Mouse (Mus musculus) MEL-GATA-1-ER (cell line): ENCODE measurements around the gene Eya2.

Experiments
- DNase-seq: peaks from one replicate; pipeline ENCODE4 v3.0.0-alpha.2; 2012; ENCODE audit warnings: low read depth; ENCODE audit errors: extremely low read depth

Eya2 gene

DNA sequence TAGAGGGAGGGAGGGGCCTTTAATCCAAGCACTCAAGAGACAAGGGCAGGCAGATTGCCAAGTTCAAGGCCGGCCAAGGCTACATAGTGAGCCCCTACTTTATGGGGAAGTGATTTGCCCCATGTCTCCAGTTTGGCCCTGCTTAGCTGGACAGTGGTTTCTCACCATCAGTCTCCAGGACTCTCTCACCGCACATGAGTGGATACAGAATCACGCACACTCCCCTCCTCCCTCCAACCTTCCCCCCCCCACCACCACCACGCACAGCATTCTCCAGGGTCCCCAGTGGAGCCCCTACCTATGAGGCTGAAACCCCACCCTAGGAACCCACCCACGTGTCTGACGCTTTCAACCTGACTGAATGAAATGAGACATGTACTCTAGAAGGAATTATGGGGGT lies 223.7 kb downstream of the Eya2 start:
- DNase-seq, result no peak

DNA sequence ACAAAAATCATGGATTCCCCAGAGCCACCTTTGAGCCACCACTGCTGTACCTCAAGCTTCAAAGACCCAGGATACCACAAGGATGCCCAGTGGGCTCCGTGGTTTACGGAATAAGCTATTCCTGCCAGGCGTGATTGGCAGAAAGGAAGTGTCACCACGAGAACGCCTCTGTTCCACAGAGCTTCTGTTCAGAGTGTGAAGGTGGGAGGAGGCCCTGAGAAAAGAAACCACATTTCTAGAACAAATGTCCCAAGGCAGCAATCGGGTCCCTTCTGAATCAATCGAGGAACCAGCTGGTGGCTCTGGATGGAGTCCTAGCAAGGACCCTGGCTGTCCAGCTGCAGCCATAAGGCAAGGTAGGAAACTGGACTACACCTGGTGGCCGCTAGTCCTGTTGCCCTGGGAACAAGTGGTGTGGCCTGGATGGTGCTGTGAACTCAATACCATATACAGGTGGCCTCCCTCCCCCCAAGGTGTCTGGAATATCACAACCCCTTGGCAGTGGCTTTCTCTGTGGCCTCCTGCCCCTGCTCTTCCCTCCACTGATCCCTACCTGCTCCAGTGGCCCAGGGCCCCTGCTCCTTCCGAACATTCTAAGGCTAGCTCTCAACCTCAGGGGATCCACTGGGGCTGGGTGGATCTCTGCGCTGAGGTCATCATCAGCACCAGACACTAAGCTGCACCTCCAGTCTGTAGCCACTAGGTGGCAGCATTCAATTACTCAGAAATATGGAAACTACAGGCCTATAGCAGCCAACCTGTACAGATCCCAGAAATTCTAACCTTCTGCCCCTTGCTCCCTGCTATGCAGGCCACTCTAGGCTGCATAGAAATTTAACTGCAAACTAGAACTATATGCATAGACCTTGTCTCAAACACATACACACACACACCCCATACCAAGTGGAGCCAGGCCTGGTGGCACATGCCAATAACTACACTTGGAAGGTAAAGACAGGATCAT lies 224.4 kb downstream of the Eya2 start:
- peak; percentile 28 for DNase-seq

DNA sequence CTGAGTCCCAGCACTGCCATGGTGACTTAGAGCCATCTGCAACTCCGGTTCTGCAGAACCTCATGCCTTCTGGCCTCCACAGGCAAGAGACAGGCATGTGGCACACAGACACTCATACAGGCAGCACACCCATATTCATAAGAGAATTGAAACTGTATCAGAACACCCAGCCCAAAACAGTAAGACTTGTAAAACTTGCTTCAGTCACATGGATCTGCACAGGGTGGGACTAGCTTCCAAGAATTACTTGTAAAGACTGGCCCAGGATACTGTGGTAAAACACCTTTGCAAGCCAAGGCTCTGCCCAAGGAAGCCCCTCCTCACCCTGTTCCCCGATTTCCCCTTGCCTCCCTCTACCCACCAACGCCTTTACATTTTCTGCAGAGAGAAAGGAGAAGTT lies 225.2 kb downstream of the Eya2 start:
- no peak for DNase-seq

DNA sequence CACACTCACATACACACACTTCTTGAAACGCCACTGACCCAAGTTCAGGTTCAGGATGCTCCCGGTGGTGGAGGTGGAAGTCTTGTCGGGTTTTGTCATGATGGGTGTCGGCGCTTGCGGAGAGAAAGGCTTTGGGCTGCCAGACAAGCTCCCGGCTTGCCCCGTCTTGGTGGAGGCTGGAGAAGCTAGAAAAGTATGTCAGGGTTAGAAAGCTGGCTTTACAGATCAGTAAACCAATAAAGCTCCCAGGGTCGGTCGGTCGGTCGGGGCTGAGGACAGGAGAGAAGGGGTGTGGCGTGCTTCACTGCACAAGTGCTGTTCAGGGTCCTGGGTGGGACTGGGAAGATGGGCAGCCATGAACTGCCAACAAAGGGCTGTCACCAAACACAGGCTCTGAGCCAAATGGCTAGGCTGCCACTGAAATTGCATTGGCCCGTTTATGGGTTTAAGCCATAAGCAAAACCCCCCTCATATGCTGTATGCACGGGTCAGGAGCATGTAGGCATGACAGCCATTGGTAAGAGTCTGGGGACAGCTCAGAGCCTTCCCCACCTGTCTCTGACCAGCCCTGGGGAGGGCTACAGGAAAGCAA lies 225.8 kb downstream of the Eya2 start:
- DNase-seq, result no peak
